Mouse (Mus musculus) erythroblast, adult 5-6 weeks (primary cell): ENCODE data around the gene Ptch1. TPM values are rescaled to one million over a fixed set of nuclear protein-coding genes. Genes with fewer than 3 reads are reported as not detected.
A peak's percentile ranks its signal among the peaks of the same experiment; 100 is the strongest.

Source experiments
- ATAC-seq: replicated peaks from 2 replicates; pipeline ENCODE4 v1.8.0; 2016; ENCODE audit warnings: moderate number of reproducible peaks, mild to moderate bottlenecking, moderate TSS enrichment, inconsistent platforms; ENCODE audit not compliant: poor library complexity, low FRiP score, severe bottlenecking
- total RNA-seq, 2 experiments: library from RNA; stranded (forward) in 1 of 2; stranded (reverse) in 1 of 2; fragments of 150-400 nt in 1 of 2; fragments of 200-764, 138-1000 nt in 1 of 2; gene quantifications; 2 replicates each; pipeline versions ENCODE4 v1.2.3 to v1.2.4; 2015 to 2017; ENCODE audit warnings: low replicate concordance in 2 of 2

Gene Ptch1
- total RNA-seq (2015; ENCODE audit: low replicate concordance) (2.5 and 4.8 TPM in 2 replicates), total RNA-seq (2017; ENCODE audit: low replicate concordance) (1.5 and 2.5 TPM in 2 replicates)

DNA sequence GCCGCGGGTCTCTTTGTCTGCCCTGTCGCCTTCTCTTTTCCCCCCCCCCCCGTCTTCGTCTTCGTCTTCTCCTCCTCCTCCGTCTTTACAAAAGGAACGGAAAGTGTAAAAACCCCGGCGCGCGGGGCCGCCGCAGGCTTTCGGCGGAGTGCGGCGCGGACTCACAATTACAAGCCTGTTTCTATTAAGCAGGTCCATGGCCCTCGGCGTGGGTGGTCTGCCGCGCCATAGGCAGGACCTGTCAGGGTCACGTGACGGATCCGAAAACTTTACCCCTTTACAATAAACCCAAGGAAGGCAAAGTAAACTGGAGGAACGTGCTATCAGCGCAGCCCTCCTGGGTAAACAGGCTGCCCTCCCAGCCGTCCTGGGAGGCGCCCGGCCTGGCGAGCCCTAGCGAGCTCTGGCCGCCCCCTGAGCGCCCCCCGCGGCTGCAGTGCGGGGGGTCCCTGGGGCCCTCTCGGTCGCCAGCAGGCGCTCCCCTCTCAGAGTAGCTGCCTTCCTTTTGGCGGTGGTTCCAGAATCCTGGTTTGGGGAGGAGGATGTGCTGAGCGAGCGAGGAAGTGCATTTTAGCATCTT is at the start of gene Ptch1:
Ptch1 (minus strand) TSS at position 343 of the 580 bp plus-strand sequence.
- ATAC-seq: no peak

DNA sequence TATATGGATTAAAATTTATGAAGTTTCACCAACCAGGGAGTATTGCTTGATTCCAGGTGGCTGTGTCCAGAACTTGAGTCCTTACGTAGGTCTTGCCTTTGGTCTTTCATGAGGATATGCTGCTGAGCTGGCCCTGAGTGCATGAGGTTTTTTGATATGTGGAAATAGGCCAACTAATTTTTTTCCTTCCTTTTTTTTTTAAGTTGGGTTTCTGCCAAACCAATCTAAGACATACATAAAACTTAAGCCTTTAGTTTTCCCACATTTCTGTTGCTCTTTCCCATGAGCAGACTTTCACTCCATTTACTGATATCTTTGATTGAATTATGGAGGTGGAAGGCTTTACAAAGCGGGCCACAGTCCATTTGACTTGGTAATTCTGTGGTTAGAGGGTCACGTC is 47.9 kb upstream of the Ptch1 start:
- ATAC-seq: no peak

DNA sequence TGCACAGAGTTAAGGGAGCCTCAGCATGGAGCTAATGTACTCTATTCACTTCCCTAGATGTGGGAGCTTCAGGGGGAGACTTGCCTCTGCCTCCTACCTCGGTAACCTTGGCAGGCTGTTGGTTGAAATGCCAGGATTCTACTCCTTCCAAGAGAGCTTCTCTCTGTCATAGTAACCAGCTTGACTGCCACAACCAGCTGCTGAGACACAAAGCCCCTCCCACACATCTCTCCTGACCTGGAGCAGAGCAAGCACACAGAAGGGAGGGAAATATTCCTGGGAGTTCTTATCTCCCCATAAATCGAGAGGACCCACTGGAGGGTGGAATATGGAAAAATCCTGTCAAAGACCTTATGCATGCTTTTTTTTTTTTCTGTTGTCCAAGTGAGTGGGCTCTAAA is 39.8 kb upstream of the Ptch1 start:
- ATAC-seq: no peak

DNA sequence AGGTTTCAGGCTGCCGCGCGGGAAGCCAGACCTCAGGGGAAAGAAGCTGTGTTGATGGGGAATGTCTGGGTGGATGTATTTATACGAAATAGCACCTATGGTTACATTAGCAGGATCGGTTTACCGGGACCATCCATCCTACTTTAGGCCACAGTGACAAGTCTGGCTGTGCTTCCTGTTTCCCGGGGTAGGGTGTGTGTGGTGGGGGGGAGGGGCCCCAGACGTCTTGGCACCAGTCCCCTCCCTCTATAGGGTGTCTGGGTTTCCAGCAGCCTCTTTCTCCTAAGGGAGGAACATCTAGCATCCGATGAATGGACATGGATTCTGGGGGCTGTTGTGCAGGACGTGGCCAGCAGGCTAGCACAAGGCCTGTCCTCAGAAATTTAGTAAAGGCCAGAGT is 36.3 kb upstream of the Ptch1 start:
- ATAC-seq: no peak

DNA sequence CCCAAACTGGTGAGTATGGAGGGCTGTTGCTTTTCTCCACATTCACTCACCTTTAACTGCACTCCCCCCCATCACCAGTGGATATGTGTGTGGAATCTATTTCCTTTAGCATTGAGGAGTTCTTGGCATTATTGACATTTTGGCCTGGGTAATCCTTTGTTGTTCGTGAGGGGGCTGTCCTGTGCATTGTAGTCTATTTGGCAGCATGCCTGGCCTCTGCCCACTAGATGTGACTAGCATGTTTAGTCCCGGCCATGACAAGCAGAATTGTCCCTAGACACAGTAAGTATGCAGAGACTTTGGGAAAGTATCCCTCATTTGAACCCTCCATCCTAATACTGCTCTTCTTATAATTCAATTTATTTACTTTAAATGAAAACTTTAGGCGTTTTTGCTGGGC is 24.2 kb upstream of the Ptch1 start:
- no peak for ATAC-seq

DNA sequence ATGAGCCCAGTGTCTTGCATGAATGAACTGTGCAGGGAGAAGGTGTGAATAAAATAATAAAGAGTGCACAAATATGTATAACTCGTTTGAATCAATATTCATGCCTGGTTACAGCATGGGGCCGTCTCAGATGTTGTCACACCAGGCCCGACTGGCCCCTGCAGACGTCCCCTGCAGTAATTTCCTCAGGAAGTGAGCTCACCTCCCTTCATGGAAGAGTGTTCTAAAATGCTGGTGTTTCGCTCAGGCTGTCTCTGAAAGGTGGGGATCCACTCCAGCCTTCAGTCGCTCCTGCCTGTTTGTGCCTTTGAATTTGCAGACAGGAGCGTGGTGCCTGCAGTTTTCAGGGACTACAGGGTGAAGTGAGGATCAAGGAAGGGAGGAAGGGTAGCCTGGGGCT is 22.5 kb upstream of the Ptch1 start:
- ATAC-seq: no peak

DNA sequence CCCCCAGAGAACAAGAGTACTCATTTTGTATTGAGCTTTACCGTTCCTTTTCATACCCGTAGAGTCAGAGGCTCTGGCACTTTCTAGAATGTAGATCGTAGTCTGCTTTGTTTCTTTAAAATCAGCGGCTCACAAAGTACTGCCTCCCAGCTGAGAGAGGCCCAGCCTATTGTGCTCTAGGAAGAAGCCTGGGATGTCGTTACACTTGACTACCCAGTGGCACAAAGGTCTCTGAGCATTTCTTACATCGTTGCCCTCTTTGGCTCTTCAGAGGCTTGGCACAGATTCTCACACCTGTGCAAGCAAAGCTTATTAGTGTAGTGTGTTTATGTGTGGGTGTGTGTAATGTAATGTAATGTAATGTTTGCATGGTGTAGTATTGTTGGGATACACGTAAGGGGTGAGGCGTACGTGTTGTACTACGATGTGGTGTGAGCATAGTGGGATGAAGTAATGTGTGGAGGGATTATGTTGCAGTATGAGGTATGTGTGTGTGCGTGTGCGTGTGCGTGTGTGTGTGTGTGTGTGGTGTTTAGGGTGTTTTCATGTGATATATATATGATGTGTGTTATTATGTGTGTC is 20.2 kb upstream of the Ptch1 start:
- no peak for ATAC-seq

DNA sequence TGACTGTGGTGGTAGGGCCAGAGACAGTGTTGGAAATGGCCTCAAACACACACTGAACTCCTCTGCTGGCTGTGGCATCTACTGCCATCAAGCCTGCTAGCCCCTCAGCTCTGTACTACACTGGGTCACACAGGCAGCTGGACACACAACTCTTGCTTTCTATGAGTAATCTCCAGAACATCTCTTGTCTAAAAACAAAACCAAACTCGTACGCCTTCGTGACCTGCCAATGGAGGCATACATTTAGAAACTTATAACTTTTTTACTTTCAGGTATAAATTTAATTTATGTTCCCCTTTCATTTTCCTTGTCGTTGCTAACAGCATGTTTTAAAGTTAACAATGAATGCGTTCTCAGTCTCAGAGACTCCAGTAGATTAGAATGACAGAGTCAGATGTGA is 19.4 kb upstream of the Ptch1 start:
- ATAC-seq: no peak

DNA sequence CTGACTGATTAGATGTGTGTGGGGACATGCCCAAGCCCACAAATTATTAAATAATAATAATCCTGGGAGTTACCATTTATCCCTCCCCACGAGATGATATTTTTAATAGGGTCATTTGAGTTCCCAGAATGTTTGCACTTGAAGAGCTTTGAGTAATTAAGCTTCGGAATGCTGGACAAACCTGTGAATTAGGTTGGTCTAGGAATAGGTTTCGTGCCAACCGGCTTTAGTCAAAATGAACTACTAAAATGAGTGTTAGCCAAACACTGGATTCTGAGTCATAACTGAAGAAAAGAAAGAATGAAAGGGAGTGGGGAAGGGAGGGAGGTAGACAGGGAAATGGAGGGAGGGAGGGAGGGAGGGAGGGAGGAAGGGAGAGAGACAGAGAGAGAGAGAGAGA is 1.2 kb upstream of the Ptch1 start:
- ATAC-seq: no peak

DNA sequence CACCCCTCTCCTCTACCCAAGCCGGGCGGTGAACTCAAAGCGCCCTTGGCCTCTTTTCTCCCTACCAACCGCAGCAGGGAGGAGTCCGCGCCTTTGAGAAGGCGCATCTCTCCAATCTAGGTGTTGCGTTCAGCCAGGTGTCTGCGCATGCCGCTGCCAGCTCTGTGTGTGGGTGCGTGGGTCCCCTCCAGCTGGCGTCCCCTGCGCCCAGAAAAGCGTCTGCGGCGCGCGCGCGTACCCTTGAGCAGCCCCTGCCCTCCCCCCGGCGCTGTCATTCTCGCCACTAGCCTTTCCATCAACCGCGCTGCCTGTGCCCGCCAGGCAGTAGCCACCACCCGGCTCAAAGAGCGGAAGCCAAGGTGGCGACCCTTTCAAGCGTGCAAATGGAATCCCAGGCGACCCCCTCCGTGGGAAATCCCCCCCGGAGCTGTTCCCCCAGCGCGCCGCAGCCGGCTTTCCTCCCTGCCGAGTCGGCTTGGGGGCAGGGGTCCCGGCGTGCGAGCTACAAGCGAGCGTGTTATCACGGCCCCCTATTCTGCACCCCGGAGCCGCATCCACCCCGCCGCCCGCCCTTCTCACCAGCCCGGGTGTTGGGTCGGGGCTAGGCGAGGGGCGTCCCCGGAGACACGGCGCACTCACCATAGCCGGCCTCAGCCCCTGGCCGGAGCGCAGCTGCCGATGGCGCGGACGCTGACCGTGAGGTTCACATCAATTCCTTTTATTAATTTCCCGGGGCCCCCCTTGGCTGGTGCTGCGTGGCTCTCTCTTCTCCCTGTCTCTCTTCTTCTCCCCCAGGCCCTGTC is 744 bp downstream of the Ptch1 start:
- ATAC-seq: no peak

DNA sequence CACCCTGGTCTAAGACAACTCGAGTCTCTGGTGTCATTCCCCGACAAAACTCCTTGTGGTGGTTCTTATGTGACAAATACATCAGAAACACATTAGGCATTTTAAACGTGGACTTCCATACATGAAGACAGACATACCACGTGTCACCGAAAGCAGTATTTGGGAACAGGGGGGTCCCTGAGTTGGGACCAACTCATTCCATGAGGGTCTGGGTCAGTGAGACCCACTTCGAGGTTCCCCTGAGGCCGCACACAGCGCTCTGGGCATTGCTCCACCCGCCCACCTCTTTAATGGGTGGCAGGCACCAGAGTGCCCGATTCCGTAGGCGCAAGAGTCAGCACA is 1.3 kb downstream of the Ptch1 start:
- ATAC-seq: no peak

DNA sequence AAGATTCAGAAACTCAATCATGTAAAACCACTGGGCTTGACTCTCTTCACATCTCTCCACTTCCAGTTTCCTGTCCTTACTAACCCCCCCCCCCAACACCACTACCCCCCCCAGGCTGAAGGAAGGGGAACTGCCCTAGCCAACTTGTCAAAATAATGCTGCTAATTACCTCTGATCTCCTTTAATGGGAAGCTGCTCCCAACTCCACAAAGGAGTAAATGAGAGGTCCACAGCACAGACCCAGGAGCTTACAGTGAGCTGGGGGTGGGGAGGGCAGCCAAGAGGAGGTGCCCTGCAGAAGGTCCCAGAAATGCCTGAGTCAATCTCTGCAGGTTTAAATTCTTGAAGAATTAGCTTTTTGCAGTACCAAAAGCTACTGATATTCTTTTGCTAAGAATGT is 2.9 kb downstream of the Ptch1 start:
- no peak for ATAC-seq

DNA sequence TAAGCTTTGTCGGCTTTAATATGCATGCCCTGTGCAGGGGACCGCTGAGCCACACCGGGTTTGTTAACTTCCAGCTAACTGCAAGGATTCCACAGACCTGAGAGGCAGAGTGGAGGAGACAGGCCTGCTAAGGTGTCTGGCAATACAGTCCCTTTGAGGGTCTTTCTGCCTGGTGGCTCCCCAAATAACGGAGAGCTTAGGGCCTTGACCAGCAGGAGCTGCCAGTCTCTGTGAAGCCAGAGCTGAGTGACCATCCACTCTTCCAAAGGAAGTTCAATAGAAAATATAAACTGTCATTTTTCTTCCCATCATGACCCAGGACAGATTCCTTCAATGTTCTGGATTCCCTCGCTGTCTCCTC is 4.0 kb downstream of the Ptch1 start:
- ATAC-seq: no peak

DNA sequence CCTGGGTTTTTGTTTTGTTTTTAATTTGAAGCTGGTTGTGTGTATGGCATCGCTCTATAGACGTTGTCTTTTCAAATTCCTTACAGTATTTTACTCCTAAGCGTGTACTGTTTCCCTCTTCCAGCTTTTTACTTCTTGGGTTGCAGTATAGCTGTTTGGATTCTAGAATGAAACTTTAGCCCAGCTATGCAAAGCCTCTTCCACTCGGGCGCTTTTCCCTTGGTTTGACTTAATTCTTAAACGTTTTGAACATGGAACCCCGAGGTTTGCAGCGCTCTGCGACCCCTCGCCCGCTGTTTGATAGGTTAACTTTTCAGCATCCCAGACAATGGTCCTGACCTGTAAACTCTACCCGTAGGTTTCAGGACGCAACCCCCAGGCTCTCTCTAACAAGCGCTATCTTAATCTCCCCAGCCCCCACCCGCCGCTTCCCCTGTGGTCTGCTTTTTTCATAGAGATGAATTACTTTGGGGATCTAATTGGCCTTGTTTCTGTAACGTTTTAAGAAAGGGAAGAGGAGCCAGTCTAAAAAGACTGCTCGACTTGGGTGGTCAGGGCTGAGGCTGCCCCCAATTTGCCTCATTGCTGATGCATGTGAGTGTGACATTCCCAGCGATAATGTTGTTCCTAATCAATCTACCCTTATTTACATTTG is 4.5 kb downstream of the Ptch1 start:
- ATAC-seq: no peak

DNA sequence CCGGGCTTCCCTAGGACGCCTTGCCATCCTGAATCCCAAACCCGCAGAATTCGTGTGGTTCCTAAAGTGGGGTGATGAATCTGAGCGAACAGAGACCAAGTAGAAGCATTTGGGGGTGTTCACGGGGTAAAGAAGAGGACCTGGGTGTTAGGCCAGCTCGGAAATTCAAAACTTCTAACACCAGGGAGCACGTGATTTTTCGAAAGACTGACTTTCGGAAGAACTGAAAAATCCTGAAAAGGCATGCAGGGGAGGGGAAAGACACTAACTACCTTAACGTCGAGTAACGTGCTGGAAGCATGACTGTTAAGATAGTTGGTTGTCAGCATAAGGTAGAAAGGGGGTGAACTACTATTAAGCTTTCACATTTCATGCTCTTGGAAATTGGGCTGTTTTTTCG is 5.1 kb downstream of the Ptch1 start:
- no peak for ATAC-seq

DNA sequence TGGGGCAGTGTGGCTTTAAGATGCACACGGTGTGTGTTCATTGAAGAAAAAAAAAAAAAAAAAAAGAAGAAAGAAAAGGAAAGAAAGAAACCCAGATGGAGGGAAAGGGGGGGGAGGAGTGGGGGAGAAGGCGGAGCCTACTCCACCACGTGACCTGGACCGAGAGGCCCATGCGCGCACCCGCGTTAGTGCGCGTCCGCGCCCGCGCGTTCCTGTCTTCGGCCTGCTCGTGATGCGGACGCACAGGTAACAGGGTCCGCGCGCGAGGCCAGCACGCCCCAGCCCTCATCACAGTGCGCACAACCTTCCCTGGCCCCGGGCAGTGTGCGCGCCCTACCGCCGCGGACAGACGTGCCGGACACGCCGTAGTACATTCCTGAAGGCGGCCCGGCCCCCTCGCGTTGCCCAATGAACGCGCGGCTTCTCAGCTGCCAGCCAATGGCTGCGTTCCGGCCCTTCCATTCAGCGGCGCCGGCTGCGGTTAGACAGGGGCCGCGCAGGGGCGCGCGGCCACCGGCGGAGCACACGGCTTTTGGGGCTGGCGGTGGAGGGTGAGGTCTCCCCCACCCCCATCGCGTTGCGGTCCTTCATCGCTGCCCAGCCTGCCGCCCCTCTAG is 5.6 kb downstream of the Ptch1 start:
- ATAC-seq: peak; percentile 88

DNA sequence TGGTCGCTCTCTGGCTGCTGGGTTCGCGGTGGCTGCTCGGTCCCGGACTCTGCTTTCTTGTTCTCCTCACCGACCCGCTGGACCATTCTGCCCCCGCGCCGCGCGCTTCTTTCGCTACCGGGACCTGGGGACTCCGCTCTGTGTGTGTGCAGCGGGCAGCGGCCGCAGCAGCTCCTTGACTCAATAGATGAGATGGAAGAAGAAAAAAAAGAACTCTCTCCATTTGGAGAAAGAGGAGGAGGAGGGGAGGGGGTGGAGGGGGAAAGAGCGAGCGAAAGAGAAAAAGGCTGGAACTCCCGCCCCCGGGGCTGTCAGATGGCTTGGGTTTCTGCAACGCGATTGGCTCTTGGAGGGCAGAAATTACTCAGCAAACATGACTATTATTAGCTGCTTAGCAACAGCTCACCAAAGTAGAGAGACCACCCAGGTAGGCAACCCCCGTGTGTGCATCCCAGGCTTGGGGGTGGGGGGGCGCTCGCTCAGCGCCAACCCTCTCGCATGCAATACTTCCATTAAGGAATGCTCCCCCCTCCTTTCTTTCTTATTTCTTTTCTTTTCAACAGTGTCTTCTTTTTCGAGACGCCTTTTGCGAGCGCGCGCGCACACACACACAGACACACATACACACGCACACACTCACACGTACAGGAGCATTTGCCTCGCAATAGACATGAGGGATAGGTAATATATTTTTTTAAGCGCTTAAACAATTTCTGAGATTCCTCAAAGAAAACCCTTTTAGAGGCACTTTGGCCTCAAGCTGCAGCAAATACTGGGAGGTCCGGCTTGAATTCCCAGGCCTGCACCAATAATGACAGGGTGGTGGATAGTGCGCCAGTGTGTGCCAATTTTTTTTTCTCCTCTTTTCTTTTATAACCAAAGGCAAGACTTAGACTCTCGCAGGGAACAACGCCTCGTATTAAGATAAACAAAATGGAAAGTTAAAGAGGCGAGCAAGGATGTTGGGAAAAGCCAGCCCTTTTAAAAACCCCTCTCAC is 7.1 kb downstream of the Ptch1 start:
- ATAC-seq: peak; percentile 61

DNA sequence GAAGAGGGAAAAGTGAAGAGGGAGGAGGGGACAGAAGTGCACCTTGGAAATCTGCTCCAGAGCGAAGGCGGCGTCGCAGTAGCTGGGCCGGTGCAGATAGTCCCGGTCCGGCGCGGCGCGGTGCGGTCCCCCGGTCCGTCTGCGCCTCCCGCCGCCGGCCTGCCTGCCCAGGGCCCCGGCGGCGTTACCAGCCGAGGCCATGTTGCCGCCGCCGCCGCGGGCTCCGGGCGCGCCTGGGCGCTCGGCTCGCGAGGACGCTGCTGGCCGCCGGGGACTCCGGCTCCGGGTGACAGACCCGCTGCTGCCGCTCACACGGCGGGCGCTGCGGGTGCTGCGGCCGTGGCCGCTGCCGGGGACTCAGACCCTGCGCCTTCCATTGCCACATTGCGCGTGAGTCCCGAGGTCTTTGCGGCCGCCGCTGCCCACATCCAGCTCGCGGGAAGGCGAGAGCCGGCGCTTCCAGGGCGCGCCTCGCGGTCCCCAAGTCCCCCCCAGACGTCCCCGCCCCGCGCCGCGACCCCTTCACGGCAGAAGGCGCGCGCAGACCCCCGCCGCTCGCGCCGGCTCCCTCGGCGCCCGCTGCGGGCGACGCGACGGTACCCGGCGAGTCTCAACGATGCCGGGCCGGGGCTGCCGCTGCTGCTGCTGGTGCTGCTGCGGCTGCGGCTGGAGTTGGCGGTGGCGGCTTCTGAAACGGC is 7.9 kb downstream of the Ptch1 start:
- ATAC-seq: no peak
